Mouse (Mus musculus) heart, embryonic 10.5 days (tissue): Measurements from ENCODE around the gene Gpr26. TPM values are rescaled to one million over a fixed set of nuclear protein-coding genes. Genes with fewer than 3 reads are reported as not detected.

ENCODE experiments used
- polyA plus RNA-seq: library from polyadenylated mRNA; unstranded; fragments of >200 nt; fragmentation: Nextera tagmentation; extraction: Ambion mirVana; gene quantifications from 2 replicates; pipeline ENCODE4 v1.2.1, GENCODE M21; 2016

Gpr26 gene
- polyA plus RNA-seq, 1 experiment from 2014 or later = not detected

Other genes starting within 250 kb of the Gpr26 start
- gene Cpxm2, start 188.3 kb downstream of the Gpr26 start, polyA plus RNA-seq = 0.09 and 0.24 TPM in 2 replicates